Mouse (Mus musculus) spleen, adult 2 months (tissue): Measurements from ENCODE around the gene Klf4.

Source experiments
- CTCF ChIP-seq: fragments of 200-500 bp; IDR thresholded peaks from 2 replicates; pipeline ENCODE4 v1.5.1; 2011; ENCODE audit warnings: mild to moderate bottlenecking, inconsistent platforms; ENCODE audit not compliant: insufficient read depth, insufficient read length, insufficient replicate concordance; ENCODE audit errors: extremely low read depth
- POLR2A ChIP-seq: fragments of 200-500 bp; IDR thresholded peaks from 2 replicates; pipeline ENCODE4 v1.6.1; 2011; ENCODE audit warnings: low read depth, low read length, inconsistent platforms

- TF ChIP-seq CTCF, result no peak
- no peak for TF ChIP-seq POLR2A
Measured at GRCm38 (mm10) chr4:55489328-55489727, 42.9 kb downstream of the Klf4 start.
